Mouse (Mus musculus): Measurements from ENCODE around the gene Hspb3. TPM values are rescaled to one million over a fixed set of nuclear protein-coding genes. Genes with fewer than 3 reads are reported as not detected.

The Hspb3 gene
- total RNA-seq, 2 experiments from 2014 or later, result 9.1 to 9.6 TPM

DNA sequence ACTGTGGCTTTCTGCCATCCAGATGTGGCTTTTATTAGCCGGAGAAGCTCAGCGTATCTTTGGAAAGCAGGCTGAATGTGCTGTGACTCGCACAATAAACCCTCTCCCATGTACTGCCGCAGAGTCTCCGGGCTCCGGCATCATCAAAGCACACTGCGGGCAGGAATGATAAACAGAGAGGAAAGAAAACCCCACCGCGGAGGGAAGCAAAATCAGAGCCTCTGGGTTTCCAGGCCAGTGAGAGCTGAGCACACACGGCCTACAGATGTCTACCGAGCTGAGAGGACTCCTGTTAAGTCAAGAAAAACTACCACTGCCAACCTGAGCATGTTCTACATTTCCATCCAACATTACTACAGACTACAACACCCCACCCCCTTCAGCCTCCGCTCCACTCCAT is 50.1 kb downstream of the Hspb3 start:
- no peak for DNase-seq (ENCODE audit: low spot score in 2 of 2)

More for the DNA sequence above, 50.1 kb downstream of the Hspb3 start:
- intact Hi-C loops (cut with DNase I), result loop anchor here (10.0 kb wide), 1 partner anchor 569 kb away; the partner anchor contains the start of gene Gpx8

Other genes with a start within 250 kb of the Hspb3 start
- gene Snx18, start 45.1 kb downstream of the Hspb3 start, total RNA-seq (2021), result 10 to 100 TPM; 22.9 to 23.8 TPM
- gene Arl15, start 130.8 kb upstream of the Hspb3 start, total RNA-seq (2021), result 10 to 100 TPM; 36.2 to 38.2 TPM